19 mouse cellular contexts compared by ENCODE assay signal in genomic region chr7:142206891-142207290, GRCm38 (mm10). TPM values are rescaled to one million over a fixed set of nuclear protein-coding genes. Genes with fewer than 3 reads are reported as not detected.
"Had no signal": no experiment of that assay in that cellular context is flagged by ENCODE, and none has a peak within 500 bp of the region (broad histone marks: within the 10 kb centered on the region; RNA-seq: fewer than 3 reads in every experiment).

No protein-coding gene starts in this region.

RNA-seq across cellular contexts. Expression of gene Gm7579, which starts 4.8 kb away (rescaled TPM):
- polyA plus RNA-seq: cortical plate, adult 2 months; embryonic facial prominence, embryonic 10.5 days; embryonic facial prominence, embryonic 11.5 days; embryonic facial prominence, embryonic 12.5 days; embryonic facial prominence, embryonic 13.5 days; embryonic facial prominence, embryonic 14.5 days; erythroblast, embryonic 14.5 days; forebrain, embryonic 10.5 days; forebrain, embryonic 11.5 days; forebrain, embryonic 12.5 days; forebrain, embryonic 13.5 days; forebrain, embryonic 14.5 days; forebrain, embryonic 15.5 days; forebrain, embryonic 16.5 days; forebrain, postnatal 0 days; frontal cortex, adult 2 months; gonadal fat pad, adult 2 months; heart, adult 2 months; heart, embryonic 10.5 days had no signal

RNA-seq across cellular contexts. Expression of gene Krtap5-3, which starts 5.7 kb away (rescaled TPM):
- polyA plus RNA-seq: cortical plate, adult 2 months; embryonic facial prominence, embryonic 10.5 days; embryonic facial prominence, embryonic 11.5 days; embryonic facial prominence, embryonic 12.5 days; embryonic facial prominence, embryonic 13.5 days; embryonic facial prominence, embryonic 14.5 days; erythroblast, embryonic 14.5 days; forebrain, embryonic 10.5 days; forebrain, embryonic 11.5 days; forebrain, embryonic 12.5 days; forebrain, embryonic 13.5 days; forebrain, embryonic 14.5 days; forebrain, embryonic 15.5 days; forebrain, embryonic 16.5 days; forebrain, postnatal 0 days; gonadal fat pad, adult 2 months; heart, adult 2 months; heart, embryonic 10.5 days had no signal

RNA-seq across cellular contexts. Expression of gene Gm10153, which starts 16.7 kb away (rescaled TPM):
- polyA plus RNA-seq: cortical plate, adult 2 months; embryonic facial prominence, embryonic 10.5 days; embryonic facial prominence, embryonic 11.5 days; embryonic facial prominence, embryonic 12.5 days; embryonic facial prominence, embryonic 13.5 days; embryonic facial prominence, embryonic 14.5 days; erythroblast, embryonic 14.5 days; forebrain, embryonic 10.5 days; forebrain, embryonic 11.5 days; forebrain, embryonic 12.5 days; forebrain, embryonic 13.5 days; forebrain, embryonic 14.5 days; forebrain, embryonic 15.5 days; forebrain, embryonic 16.5 days; forebrain, postnatal 0 days; frontal cortex, adult 2 months; gonadal fat pad, adult 2 months; heart, adult 2 months; heart, embryonic 10.5 days had no signal

RNA-seq across cellular contexts. Expression of gene Krtap5-5, which starts 22.9 kb away (rescaled TPM):
- polyA plus RNA-seq: cortical plate, adult 2 months; embryonic facial prominence, embryonic 10.5 days; embryonic facial prominence, embryonic 11.5 days; embryonic facial prominence, embryonic 12.5 days; embryonic facial prominence, embryonic 13.5 days; erythroblast, embryonic 14.5 days; forebrain, embryonic 10.5 days; forebrain, embryonic 11.5 days; forebrain, embryonic 12.5 days; forebrain, embryonic 13.5 days; forebrain, embryonic 14.5 days; forebrain, embryonic 15.5 days; forebrain, embryonic 16.5 days; forebrain, postnatal 0 days; frontal cortex, adult 2 months; gonadal fat pad, adult 2 months; heart, adult 2 months; heart, embryonic 10.5 days had no signal

RNA-seq across cellular contexts. Expression of gene Krtap5-2, which starts 31.1 kb away (rescaled TPM):
- polyA plus RNA-seq: cortical plate, adult 2 months; embryonic facial prominence, embryonic 10.5 days; embryonic facial prominence, embryonic 11.5 days; embryonic facial prominence, embryonic 12.5 days; embryonic facial prominence, embryonic 13.5 days; embryonic facial prominence, embryonic 14.5 days; erythroblast, embryonic 14.5 days; forebrain, embryonic 10.5 days; forebrain, embryonic 11.5 days; forebrain, embryonic 12.5 days; forebrain, embryonic 13.5 days; forebrain, embryonic 14.5 days; forebrain, embryonic 15.5 days; forebrain, embryonic 16.5 days; forebrain, postnatal 0 days; frontal cortex, adult 2 months; gonadal fat pad, adult 2 months; heart, adult 2 months; heart, embryonic 10.5 days had no signal
